Mouse (Mus musculus) midbrain, embryonic 11.5 days (tissue): Measurements from ENCODE around the gene Isg15. TPM values are rescaled to one million over a fixed set of nuclear protein-coding genes. Genes with fewer than 3 reads are reported as not detected.
A peak's percentile ranks its signal among the peaks of the same experiment; 100 is the strongest.

Experiments
- ATAC-seq: fragments of 200-750 bp; cut with Nextera tagmentation; 2 replicates; pipeline ENCODE4 v1.8.0; 2017; ENCODE audit warnings: moderate TSS enrichment, moderate library complexity; ENCODE audit not compliant: low FRiP score
- DNase-seq: peaks from one replicate; pipeline ENCODE4 v3.0.0; 2015; ENCODE audit warnings: low spot score; ENCODE audit errors: missing footprints
- H3K27ac ChIP-seq: fragments of 300-500 bp; sonication (generic); 2 replicates; pipeline ENCODE4 v1.5.1; 2014; ENCODE audit warnings: low read depth, low read length
- H3K27me3 ChIP-seq: fragments of 300-500 bp; sonication (generic); 2 replicates; pipeline ENCODE4 v1.6.1; 2014; ENCODE audit warnings: mild to moderate bottlenecking, low read length, moderate library complexity, mixed read lengths; ENCODE audit not compliant: control insufficient read depth, insufficient read depth
- H3K36me3 ChIP-seq: fragments of 300-500 bp; sonication (generic); 2 replicates; pipeline ENCODE4 v1.6.1; 2014; ENCODE audit warnings: mild to moderate bottlenecking, low read length, moderate library complexity, mixed read lengths; ENCODE audit not compliant: control insufficient read depth, insufficient read depth
- H3K4me1 ChIP-seq: fragments of 300-500 bp; sonication (generic); 2 replicates; pipeline ENCODE4 v1.6.1; 2014; ENCODE audit warnings: low read length; ENCODE audit not compliant: control insufficient read depth, insufficient read depth
- H3K4me2 ChIP-seq: fragments of 300-500 bp; sonication (generic); 2 replicates; pipeline ENCODE4 v1.6.1; 2014; ENCODE audit warnings: mild to moderate bottlenecking, moderate library complexity
- H3K4me3 ChIP-seq: fragments of 300-500 bp; sonication (generic); 2 replicates; pipeline ENCODE4 v1.5.1; 2014; ENCODE audit warnings: low read depth, low read length
- H3K9ac ChIP-seq: fragments of 300-500 bp; sonication (generic); 2 replicates; pipeline ENCODE4 v1.6.1; 2014; ENCODE audit warnings: low read length
- H3K9me3 ChIP-seq: fragments of 300-500 bp; sonication (generic); 2 replicates; pipeline ENCODE4 v1.6.1; 2016; ENCODE audit warnings: low read length; ENCODE audit not compliant: control insufficient read depth
- WGBS: fragments of 180-500 bp; shearing (Covaris S2); extraction: QIAGEN DNeasy Blood & Tissue Kit; methylation state at CpG from one replicate; pipeline ENCODE4 v1.1.7; 2014; 5-methylcytosine and 5-hydroxymethylcytosine counted together
- polyA plus RNA-seq: library from polyadenylated mRNA; unstranded; fragments of >200 nt; fragmentation: Nextera tagmentation; extraction: Ambion mirVana; gene quantifications from 2 replicates; pipeline ENCODE4 v1.2.1, GENCODE M21; 2014

The Isg15 gene
- polyA plus RNA-seq, 1 experiment from 2014 or later: 0.25 TPM

DNA sequence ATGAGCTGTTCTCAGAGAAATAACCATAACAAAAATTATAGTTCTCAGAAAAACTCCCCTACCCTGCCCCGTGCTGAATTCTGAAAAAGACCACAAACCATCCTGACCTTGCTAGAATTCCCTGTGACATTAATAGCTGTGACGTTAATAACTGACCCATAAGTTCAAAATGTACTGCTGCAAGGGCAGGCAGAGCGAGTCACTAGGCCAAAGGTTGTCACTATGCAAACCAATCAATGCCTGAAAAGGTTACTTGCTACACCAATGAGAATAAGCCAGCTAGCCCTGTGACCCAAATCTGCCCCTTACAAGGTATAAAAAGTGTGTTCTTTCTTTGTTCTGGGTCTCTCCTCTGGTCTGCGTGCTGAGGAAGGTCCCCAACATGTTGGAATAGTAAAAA lies 8.3 kb upstream of the Isg15 start:
- H3K27ac ChIP-seq: no peak overlapping the region
- no peak overlapping the region for H3K4me3 ChIP-seq
- H3K9ac ChIP-seq: no peak overlapping the region
- no peaks in the 10 kb centered on the region for H3K9me3 ChIP-seq
- peaks cover 13% of the 10 kb centered on the region for H3K4me1 ChIP-seq
- ATAC-seq: no peak
- DNase-seq: no peak
- H3K27me3 ChIP-seq: no peaks in the 10 kb centered on the region
- H3K4me2 ChIP-seq: no peak overlapping the region
- no peaks in the 10 kb centered on the region for H3K36me3 ChIP-seq
- 88% methylated on average over 4 of the region's 4 CpGs for WGBS

DNA sequence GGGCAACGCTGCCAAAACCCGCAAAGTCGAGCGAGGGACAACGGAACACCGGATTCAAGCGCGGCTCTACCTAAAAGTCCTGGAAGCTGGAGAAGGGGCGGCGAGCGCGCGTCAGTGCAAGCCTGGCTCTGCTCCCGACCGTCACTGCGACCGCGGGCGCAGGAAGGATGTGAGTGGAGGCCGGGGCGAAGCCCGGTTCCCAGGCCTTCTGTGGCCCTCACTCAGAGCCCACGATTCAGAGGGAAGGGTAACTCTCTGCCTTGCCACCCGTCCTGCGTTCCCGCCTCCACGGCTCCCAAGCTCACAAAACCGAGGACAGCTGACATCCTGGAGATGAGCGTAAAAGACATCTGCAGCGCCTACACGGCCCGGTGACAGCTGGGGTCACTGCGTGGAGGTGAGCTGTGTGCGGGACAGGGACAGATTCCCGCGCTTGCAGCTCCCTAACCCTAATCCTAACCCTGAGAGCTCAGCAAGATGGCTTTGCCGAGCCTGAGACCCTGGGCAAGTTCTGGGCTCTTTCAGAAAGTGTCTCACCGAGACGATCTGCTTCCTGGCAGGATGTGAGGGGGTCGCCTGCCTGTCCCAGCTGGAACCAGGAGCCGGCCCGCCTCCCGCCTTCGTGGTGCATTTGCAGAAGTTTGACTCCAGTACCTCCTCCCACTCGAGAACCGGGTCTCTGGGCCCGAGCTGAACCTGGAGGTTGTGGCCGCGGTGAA lies 3.0 kb upstream of the Isg15 start:
- peak; percentile 96 for DNase-seq
- Histone ChIP-seq H3K4me3 (peak overlapping the region; percentile 62), H3K9me3 (no peaks in the 10 kb centered on the region), H3K27ac (peak overlapping the region; percentile 49; the same call in 1 of the 2 replicates), H3K27me3 (0 out of 2 replicates have a peak, but pooled peaks cover 2% of the 10 kb centered on the region), H3K4me1 (peaks cover 22% of the 10 kb centered on the region), H3K9ac (peak overlapping the region; percentile 73), H3K36me3 (no peaks in the 10 kb centered on the region), H3K4me2 (peak overlapping the region; percentile 73)
- peak; percentile 63 for ATAC-seq
- WGBS: under 1% methylated on average over 49 of the region's 49 CpGs

DNA sequence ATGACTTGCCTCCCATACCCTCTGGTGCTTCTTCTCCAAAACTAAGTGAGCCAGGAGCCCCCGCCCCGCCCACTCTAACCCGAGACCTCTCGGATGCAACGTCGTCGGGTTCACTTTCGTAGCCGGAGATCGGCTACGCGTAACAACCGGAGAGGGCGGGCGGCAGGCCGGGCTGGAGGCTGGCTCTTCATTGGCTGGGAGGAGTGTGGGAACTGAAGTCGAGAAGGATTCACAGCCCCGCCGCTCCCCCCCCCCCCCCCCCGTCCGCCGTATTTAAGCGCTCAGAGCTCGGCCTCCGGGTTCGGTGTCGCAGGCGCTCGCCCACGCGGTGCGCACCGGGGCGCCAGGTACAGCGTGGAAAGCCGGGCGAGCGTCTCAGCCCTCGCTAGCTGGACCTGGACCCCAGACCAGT lies 2.4 kb upstream of the Isg15 start, which contains the start of gene AW011738:
TSS of gene AW011738 (plus strand) at position 304 of the 412 bp plus-strand sequence.
- H3K4me1 ChIP-seq: peaks cover 22% of the 10 kb centered on the region
- ATAC-seq: peak; percentile 84
- peak within 1 kb of the TSS; percentile 49; the same call in 1 of the 2 replicates for H3K27ac ChIP-seq
- peak within 1 kb of the TSS; percentile 62 for H3K4me3 ChIP-seq
- peak within 1 kb of the TSS; percentile 73 for H3K9ac ChIP-seq
- H3K36me3 ChIP-seq: no peaks in the 10 kb centered on the region
- peak within 1 kb of the TSS; percentile 73 for H3K4me2 ChIP-seq
- 0 out of 2 replicates have a peak, but pooled peaks cover 2% of the 10 kb centered on the region for H3K27me3 ChIP-seq
- DNase-seq: peak; percentile 95
- H3K9me3 ChIP-seq: no peaks in the 10 kb centered on the region
- WGBS: under 1% methylated on average over 26 of the region's 39 CpGs

DNA sequence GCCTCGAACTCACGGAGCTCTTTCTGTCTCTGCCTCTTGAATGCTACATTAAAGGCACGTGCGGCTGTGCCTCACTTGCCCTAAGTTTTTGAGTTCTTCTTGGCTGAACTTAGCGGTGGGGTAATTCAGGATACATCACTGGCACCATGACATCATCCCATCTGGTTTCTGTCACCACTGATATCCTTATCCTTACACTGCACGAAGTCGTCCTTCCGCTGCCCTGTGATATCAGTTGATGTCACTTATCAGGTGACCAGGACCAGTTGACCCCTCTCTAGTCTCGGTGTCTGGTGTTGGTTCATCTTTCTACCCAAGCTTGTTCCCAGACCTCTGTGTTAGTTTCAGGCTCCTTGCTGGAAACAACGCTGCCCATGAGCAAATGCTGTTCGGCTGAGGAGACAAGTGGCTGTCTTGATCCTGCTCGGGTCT lies 1.9 kb upstream of the Isg15 start:
- WGBS: 48% methylated on average over 12 of the region's 12 CpGs
- Histone ChIP-seq H3K9ac (no peak overlapping the region; the same call in 1 of the 2 replicates), H3K27ac (no peak overlapping the region), H3K27me3 (0 out of 2 replicates have a peak, but pooled peaks cover 2% of the 10 kb centered on the region), H3K9me3 (no peaks in the 10 kb centered on the region), H3K4me1 (peaks cover 22% of the 10 kb centered on the region), H3K4me2 (peak overlapping the region; percentile 73), H3K4me3 (peak overlapping the region; percentile 62; the same call in 1 of the 2 replicates), H3K36me3 (no peaks in the 10 kb centered on the region)
- ATAC-seq: no peak
- DNase-seq: peak; percentile 87

DNA sequence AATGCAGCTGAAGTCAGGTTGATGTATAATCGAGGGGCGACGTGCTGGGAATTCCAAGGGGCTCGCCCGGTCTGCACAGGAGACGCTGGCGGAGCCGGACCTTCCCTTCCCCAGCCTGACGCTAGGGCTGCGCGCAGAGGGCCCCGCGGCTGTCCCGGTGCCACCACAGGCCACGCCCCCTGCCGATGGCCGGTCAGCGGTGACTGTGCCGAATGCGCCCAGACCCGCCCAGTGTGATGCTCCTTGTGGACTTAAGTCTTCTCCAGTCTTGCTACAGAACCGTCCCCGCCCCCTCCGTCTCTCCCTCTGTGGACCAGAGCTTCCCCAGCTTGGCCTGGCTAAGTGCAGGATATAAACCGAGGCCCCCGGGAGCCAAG lies 2.8 kb downstream of the Isg15 start:
- Histone ChIP-seq H3K9ac (peak overlapping the region; percentile 53), H3K27me3 (peaks cover 2% of the 10 kb centered on the region; the same call in 1 of the 2 replicates), H3K36me3 (no peaks in the 10 kb centered on the region), H3K4me2 (peak overlapping the region; percentile 40), H3K27ac (peak overlapping the region; percentile 90), H3K4me1 (peaks cover 35% of the 10 kb centered on the region), H3K9me3 (no peaks in the 10 kb centered on the region), H3K4me3 (peak overlapping the region; percentile 87)
- 0% methylated on average over 25 of the region's 26 CpGs for WGBS
- ATAC-seq (peak; percentile 96), DNase-seq (peak; percentile 99)

DNA sequence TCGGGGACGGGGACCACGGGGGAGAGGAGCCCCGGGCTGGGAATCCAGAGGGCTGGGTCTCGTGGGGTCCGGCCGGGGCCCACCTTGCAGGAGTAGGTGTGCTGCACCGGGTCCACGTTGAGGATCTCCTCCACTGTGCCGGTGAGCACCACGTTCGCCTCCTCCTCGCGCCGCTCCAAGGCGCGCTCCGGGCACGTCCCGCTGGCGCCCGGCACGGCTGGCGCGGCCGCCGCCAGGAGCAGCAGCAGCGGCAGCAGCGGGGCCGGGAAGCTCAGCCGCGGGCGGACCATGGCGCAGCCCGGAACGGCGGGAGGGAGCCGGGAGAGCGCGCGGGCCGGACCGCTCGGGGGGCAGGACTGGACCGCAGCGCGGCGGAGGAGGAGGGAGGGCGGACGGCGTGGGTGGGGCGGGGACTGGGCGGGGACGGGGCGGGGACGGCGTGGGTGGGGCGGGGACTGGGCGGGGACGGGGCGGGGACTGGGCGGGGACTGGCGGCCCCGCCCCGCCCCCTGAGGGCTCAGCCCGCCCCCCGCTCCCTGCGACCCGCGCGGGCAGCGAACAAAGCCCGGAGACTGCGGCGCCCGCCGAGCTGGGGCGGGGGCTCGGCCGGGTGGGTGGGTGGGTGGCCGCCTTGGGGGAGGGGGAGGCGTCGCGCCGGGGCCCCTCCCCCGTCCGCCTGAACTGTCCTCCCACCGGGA lies 3.3 kb downstream of the Isg15 start, which contains the start of gene Agrn:
TSS of gene Agrn (minus strand) at position 358 of the 698 bp plus-strand sequence.
- no peak for DNase-seq

DNA sequence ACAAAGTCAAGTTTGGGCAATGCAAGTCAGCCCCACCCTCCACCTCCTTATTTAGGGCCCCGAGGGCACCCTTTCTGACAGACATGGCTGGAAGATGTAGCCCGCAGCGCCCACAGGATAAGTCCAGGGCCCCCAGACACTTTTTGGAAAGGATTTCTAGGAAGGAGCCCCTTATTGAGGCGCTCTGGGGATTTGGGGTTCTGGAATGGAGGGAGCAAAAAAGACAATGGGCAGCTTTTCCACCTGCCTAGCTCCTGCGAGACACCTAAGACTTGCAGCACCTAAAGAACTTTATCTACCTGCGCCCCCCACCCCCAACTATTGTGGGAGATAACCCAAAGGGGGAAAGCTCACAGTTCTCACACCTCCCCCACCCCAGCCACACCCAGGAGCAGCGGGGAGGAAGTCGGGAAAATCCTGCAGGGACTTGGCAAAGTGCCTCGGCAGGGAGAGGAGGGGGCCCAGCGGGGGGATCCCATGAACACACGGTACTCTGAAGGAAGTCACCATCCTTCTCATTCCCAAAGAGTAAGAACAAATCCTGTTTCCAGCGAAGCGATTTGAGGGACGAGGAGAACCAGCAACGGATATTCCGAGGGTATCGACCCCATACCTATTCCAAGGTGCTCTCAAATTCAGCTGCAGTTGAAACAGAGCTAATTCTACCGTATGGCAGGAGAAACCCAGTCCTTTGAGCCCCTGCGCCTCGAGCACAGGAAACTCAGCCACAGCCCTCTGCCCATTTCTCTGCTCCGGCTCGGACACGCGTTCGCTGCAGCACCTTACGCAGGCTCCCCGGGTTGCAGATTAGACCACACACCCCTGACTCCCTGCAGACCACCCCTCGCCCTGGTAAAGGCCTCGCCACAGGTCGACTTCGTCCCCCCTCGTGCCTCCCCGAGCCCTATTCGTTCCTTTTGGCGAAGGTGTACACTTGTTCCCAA lies 4.4 kb downstream of the Isg15 start:
- Histone ChIP-seq H3K9me3 (no peaks in the 10 kb centered on the region), H3K36me3 (peaks cover 5% of the 10 kb centered on the region), H3K4me2 (peak overlapping the region; percentile 90), H3K4me3 (peak overlapping the region; percentile 87), H3K4me1 (peaks cover 41% of the 10 kb centered on the region), H3K27ac (no peak overlapping the region), H3K27me3 (no peaks in the 10 kb centered on the region; the same call in 1 of the 2 replicates), H3K9ac (peak overlapping the region; percentile 90)
- 4% methylated on average over 35 of the region's 35 CpGs for WGBS
- ATAC-seq: peak; percentile 1; the same call in 1 of the 2 replicates
- DNase-seq: peak; percentile 95

More for the DNA sequence above, 3.3 kb downstream of the Isg15 start, which contains the start of gene Agrn:
- H3K27me3 ChIP-seq: no peaks in the 10 kb centered on the region; the same call in 1 of the 2 replicates
- H3K4me3 ChIP-seq: peak within 1 kb of the TSS; percentile 87
- H3K4me2 ChIP-seq: peak within 1 kb of the TSS; percentile 90
- H3K4me1 ChIP-seq: peaks cover 36% of the 10 kb centered on the region
- peaks cover 3% of the 10 kb centered on the region for H3K36me3 ChIP-seq
- ATAC-seq: peak; percentile 86
- no peaks in the 10 kb centered on the region for H3K9me3 ChIP-seq
- H3K9ac ChIP-seq: peak within 1 kb of the TSS; percentile 90
- under 1% methylated on average over 40 of the region's 88 CpGs for WGBS
- H3K27ac ChIP-seq: peak within 1 kb of the TSS; percentile 90

DNA sequence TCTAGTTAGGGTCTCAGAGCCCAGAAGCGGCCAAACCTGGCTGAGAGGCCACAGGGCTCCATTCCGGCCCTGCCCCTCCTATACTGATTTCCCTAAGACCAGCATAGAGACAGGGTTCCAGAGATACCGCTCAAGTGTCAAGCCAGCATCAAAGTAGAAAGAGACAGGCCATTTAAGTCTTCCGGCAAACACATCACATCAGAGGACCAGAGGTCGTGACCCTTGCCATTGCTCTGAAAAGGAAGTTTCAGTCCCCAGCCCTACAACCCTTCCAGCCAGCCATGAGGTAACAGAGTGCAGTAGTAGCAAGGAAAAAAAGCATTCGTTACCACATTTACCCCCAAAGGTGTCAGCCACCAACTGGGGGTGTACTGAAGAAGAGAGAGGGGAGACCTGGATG lies 6.3 kb downstream of the Isg15 start:
- no peak overlapping the region for H3K9ac ChIP-seq
- H3K4me1 ChIP-seq: peaks cover 60% of the 10 kb centered on the region
- H3K36me3 ChIP-seq: peaks cover 10% of the 10 kb centered on the region
- no peaks in the 10 kb centered on the region; the same call in 1 of the 2 replicates for H3K27me3 ChIP-seq
- peak overlapping the region; percentile 19; the same call in 1 of the 2 replicates for H3K4me2 ChIP-seq
- no peak for DNase-seq
- no peak overlapping the region for H3K27ac ChIP-seq
- no peaks in the 10 kb centered on the region for H3K9me3 ChIP-seq
- no peak for ATAC-seq
- H3K4me3 ChIP-seq: no peak overlapping the region
- 16% methylated on average over 6 of the region's 6 CpGs for WGBS
